ENCODE assay signal across 9 mouse cellular contexts in genomic region chr1:75253849-75254624, GRCm38 (mm10). TPM values are rescaled to one million over a fixed set of nuclear protein-coding genes. Genes with fewer than 3 reads are reported as not detected.
A peak's percentile ranks its signal among the peaks of the same experiment; 100 is the strongest.
DNase-seq lines count a peak whose midpoint lies in the region; ATAC-seq and TF ChIP-seq lines count a peak whose summit lies in the region.
"Had no signal": no experiment of that assay in that cellular context is flagged by ENCODE, and none has a peak within 500 bp of the region (broad histone marks: within the 10 kb centered on the region; RNA-seq: fewer than 3 reads in every experiment).

No protein-coding gene starts in this region.

- peak; percentile 51; the same call in 1 of the 2 replicates for TF ChIP-seq CTCF in bone marrow macrophage, adult 2 months (IDR thresholded peaks at IDR 0.05; ENCODE audit: low read depth, low read length)
- peak; percentile 92 for TF ChIP-seq CTCF in hindbrain, postnatal 0 days (IDR thresholded peaks at IDR 0.05; ENCODE audit: low read depth)

- H3K4me2 ChIP-seq in hindbrain, postnatal 0 days (ENCODE audit: low read depth, low read length): no peak overlapping the region
- H3K4me2 ChIP-seq in liver, embryonic 13.5 days: no peak overlapping the region

- WGBS in hindbrain, postnatal 0 days: 63% methylated on average over 16 of the region's 16 CpGs
- 56% methylated on average over 16 of the region's 16 CpGs for WGBS in liver, embryonic 13.5 days (ENCODE audit: insufficient replicate concordance)

- 0 out of 2 replicates have a peak overlapping the region, but pooled peaks have one; percentile 21 for H3K9ac ChIP-seq in hindbrain, postnatal 0 days (replicated peaks; ENCODE audit: low read length)
- no peak overlapping the region for H3K9ac ChIP-seq in liver, embryonic 13.5 days

- peak; percentile 61 to 90 for DNase-seq in layer of hippocampus, adult 18-20 months (ENCODE audit: low spot score in 2 of 2)
- DNase-seq in layer of hippocampus, adult 9-11 months: no peak
- peak; percentile 86 for DNase-seq in hindbrain, postnatal 0 days (ENCODE audit: low spot score)
- DNase-seq in liver, embryonic 13.5 days: peak; percentile 65
- peak; percentile 91 for DNase-seq in retina, embryonic 14.5 days (ENCODE audit: low spot score)
- DNase-seq in thymus, postnatal 25 days: peak; percentile 88

- no peak for TF ChIP-seq POLR2A in bone marrow macrophage, adult 2 months (IDR thresholded peaks at IDR 0.05; ENCODE audit: borderline replicate concordance, low read depth, low read length)

- H3K36me3 ChIP-seq in hindbrain, postnatal 0 days (ENCODE audit: insufficient read depth, low read length): no peaks in the 10 kb centered on the region; the same call in 1 of the 2 replicates
- H3K36me3 ChIP-seq in liver, embryonic 13.5 days: no peaks in the 10 kb centered on the region

- ATAC-seq in erythroblast, adult 5-6 weeks (replicated peaks; ENCODE audit: low FRiP score, poor library complexity, severe bottlenecking): peak; percentile 60
- ATAC-seq in hindbrain, postnatal 0 days: 0 out of 2 replicates have a peak, but pooled peaks have one; percentile 11
- ATAC-seq in liver, embryonic 13.5 days (ENCODE audit: low read depth): no peak

- no peak overlapping the region for H3K27ac ChIP-seq in bone marrow macrophage, adult 2 months (ENCODE audit: insufficient read depth, low read depth, low read length)
- no peak overlapping the region for H3K27ac ChIP-seq in hindbrain, postnatal 0 days
- H3K27ac ChIP-seq in liver, embryonic 13.5 days: no peak overlapping the region

- H3K9me3 ChIP-seq in hindbrain, postnatal 0 days (ENCODE audit: low read length): no peaks in the 10 kb centered on the region
- no peaks in the 10 kb centered on the region for H3K9me3 ChIP-seq in liver, embryonic 13.5 days (replicated peaks)

- H3K4me1 ChIP-seq in bone marrow macrophage, adult 2 months (ENCODE audit: control insufficient read depth, insufficient read depth, low read length): peaks cover 5% of the 10 kb centered on the region
- no peaks in the 10 kb centered on the region; the same call in 1 of the 2 replicates for H3K4me1 ChIP-seq in hindbrain, postnatal 0 days (ENCODE audit: insufficient read depth, low read length)
- peaks cover 26% of the 10 kb centered on the region for H3K4me1 ChIP-seq in liver, embryonic 13.5 days (replicated peaks)

- H3K4me3 ChIP-seq in bone marrow macrophage, adult 2 months (ENCODE audit: insufficient read depth, low read length): no peak overlapping the region
- no peak overlapping the region for H3K4me3 ChIP-seq in hindbrain, postnatal 0 days (ENCODE audit: low read length)
- no peak overlapping the region for H3K4me3 ChIP-seq in liver, embryonic 13.5 days (replicated peaks)
- H3K4me3 ChIP-seq: erythroblast, embryonic 14.5 days had no signal

- no peaks in the 10 kb centered on the region for H3K27me3 ChIP-seq in hindbrain, postnatal 0 days (ENCODE audit: insufficient read depth, low read length)
- H3K27me3 ChIP-seq in liver, embryonic 13.5 days: peaks cover 9% of the 10 kb centered on the region

RNA-seq across cellular contexts. Expression of gene Ptprn, which starts 10.3 kb away (rescaled TPM):
- 100 to 1,000 TPM; 399 to 401 TPM for total RNA-seq in layer of hippocampus, adult 18-20 months (2021)
- 0.60 and 0.94 TPM in 2 replicates for polyA plus RNA-seq in bone marrow macrophage, adult 2 months (2012; ENCODE audit: insufficient read depth, insufficient read length, missing spikeins)
- not detected in 2 replicates for total RNA-seq in erythroblast, adult 5-6 weeks (2015; ENCODE audit: low replicate concordance)
- not detected in 2 replicates for total RNA-seq in erythroblast, adult 5-6 weeks (2017; ENCODE audit: low replicate concordance)
- 120 and 132 TPM in 2 replicates for total RNA-seq in hindbrain, postnatal 0 days (2014; rRNA removed)
- 46.0 and 48.3 TPM in 2 replicates for polyA plus RNA-seq in hindbrain, postnatal 0 days (2015; fragmentation: Nextera tagmentation; extraction: Ambion mirVana)
- polyA plus RNA-seq in liver, embryonic 13.5 days (2015; fragmentation: Nextera tagmentation; extraction: Ambion mirVana): 0.17 and 0.24 TPM in 2 replicates
- polyA plus RNA-seq: erythroblast, embryonic 14.5 days had no signal

RNA-seq across cellular contexts. Expression of gene Dnajb2, which starts 17.8 kb away (rescaled TPM):
- total RNA-seq in layer of hippocampus, adult 18-20 months (2021): 100 to 1,000 TPM in 1 of 2 experiments, 10 to 100 TPM in 1; 93.4 to 100 TPM
- polyA plus RNA-seq in bone marrow macrophage, adult 2 months (2012; ENCODE audit: insufficient read depth, insufficient read length, missing spikeins): 6.7 and 10.7 TPM in 2 replicates
- 186 and 231 TPM in 2 replicates for total RNA-seq in erythroblast, adult 5-6 weeks (2015; ENCODE audit: low replicate concordance)
- 524 and 744 TPM in 2 replicates for total RNA-seq in erythroblast, adult 5-6 weeks (2017; ENCODE audit: low replicate concordance)
- total RNA-seq in hindbrain, postnatal 0 days (2014; rRNA removed): 33.3 and 48.0 TPM in 2 replicates
- 62.6 and 64.5 TPM in 2 replicates for polyA plus RNA-seq in hindbrain, postnatal 0 days (2015; fragmentation: Nextera tagmentation; extraction: Ambion mirVana)
- polyA plus RNA-seq in liver, embryonic 13.5 days (2015; fragmentation: Nextera tagmentation; extraction: Ambion mirVana): 31.2 and 34.7 TPM in 2 replicates

RNA-seq across cellular contexts. Expression of gene A630095N17Rik, which starts 22.1 kb away (rescaled TPM):
- not detected for total RNA-seq in layer of hippocampus, adult 18-20 months (2021)
- polyA plus RNA-seq in bone marrow macrophage, adult 2 months (2012; ENCODE audit: insufficient read depth, insufficient read length, missing spikeins): not detected in 2 replicates
- not detected in 2 replicates for total RNA-seq in erythroblast, adult 5-6 weeks (2015; ENCODE audit: low replicate concordance)
- not detected in 2 replicates for total RNA-seq in erythroblast, adult 5-6 weeks (2017; ENCODE audit: low replicate concordance)
- not detected in 2 replicates for total RNA-seq in hindbrain, postnatal 0 days (2014; rRNA removed)
- 0.29 and 0.31 TPM in 2 replicates for polyA plus RNA-seq in hindbrain, postnatal 0 days (2015; fragmentation: Nextera tagmentation; extraction: Ambion mirVana)
- not detected in 2 replicates for polyA plus RNA-seq in liver, embryonic 13.5 days (2015; fragmentation: Nextera tagmentation; extraction: Ambion mirVana)
- polyA plus RNA-seq: erythroblast, embryonic 14.5 days had no signal

RNA-seq across cellular contexts. Expression of gene Resp18, which starts 24.2 kb away (rescaled TPM):
- 100 to 1,000 TPM; 104 to 114 TPM for total RNA-seq in layer of hippocampus, adult 18-20 months (2021)
- not detected in 2 replicates for polyA plus RNA-seq in bone marrow macrophage, adult 2 months (2012; ENCODE audit: insufficient read depth, insufficient read length, missing spikeins)
- total RNA-seq in erythroblast, adult 5-6 weeks (2015; ENCODE audit: low replicate concordance): not detected in 2 replicates
- total RNA-seq in erythroblast, adult 5-6 weeks (2017; ENCODE audit: low replicate concordance): not detected in 2 replicates
- 257 and 298 TPM in 2 replicates for total RNA-seq in hindbrain, postnatal 0 days (2014; rRNA removed)
- 394 and 396 TPM in 2 replicates for polyA plus RNA-seq in hindbrain, postnatal 0 days (2015; fragmentation: Nextera tagmentation; extraction: Ambion mirVana)
- polyA plus RNA-seq in liver, embryonic 13.5 days (2015; fragmentation: Nextera tagmentation; extraction: Ambion mirVana): not detected in 2 replicates
- polyA plus RNA-seq: erythroblast, embryonic 14.5 days had no signal

RNA-seq across cellular contexts. Expression of gene Tuba4a, which starts 34.4 kb away (rescaled TPM):
- total RNA-seq in layer of hippocampus, adult 18-20 months (2021): 100 to 1,000 TPM; 524 to 572 TPM
- polyA plus RNA-seq in bone marrow macrophage, adult 2 months (2012; ENCODE audit: insufficient read depth, insufficient read length, missing spikeins): 38.7 and 47.0 TPM in 2 replicates
- total RNA-seq in erythroblast, adult 5-6 weeks (2015; ENCODE audit: low replicate concordance): 433 and 471 TPM in 2 replicates
- total RNA-seq in erythroblast, adult 5-6 weeks (2017; ENCODE audit: low replicate concordance): 280 and 368 TPM in 2 replicates
- 180 and 235 TPM in 2 replicates for total RNA-seq in hindbrain, postnatal 0 days (2014; rRNA removed)
- 155 and 163 TPM in 2 replicates for polyA plus RNA-seq in hindbrain, postnatal 0 days (2015; fragmentation: Nextera tagmentation; extraction: Ambion mirVana)
- polyA plus RNA-seq in liver, embryonic 13.5 days (2015; fragmentation: Nextera tagmentation; extraction: Ambion mirVana): 456 and 508 TPM in 2 replicates

Comparison
In these comparisons a context has a peak if more than half of its experiments do, and no peak if none do; other contexts are left out.
1. RNA of gene Ptprn, which starts 10.3 kb away (total RNA-seq): 399 to 401 TPM in layer of hippocampus, adult 18-20 months and 120 to 132 TPM in hindbrain, postnatal 0 days; not detected in erythroblast, adult 5-6 weeks; every median in the first group is over 100 times any median in the second.